Mouse (Mus musculus) kidney, postnatal 0 days (tissue): ENCODE data around the gene Slc39a11. TPM values are rescaled to one million over a fixed set of nuclear protein-coding genes. Genes with fewer than 3 reads are reported as not detected.

Source experiments
- ATAC-seq: fragments of 200-750 bp; cut with Nextera tagmentation; replicated peaks from 2 replicates; pipeline ENCODE4 v1.8.0; 2017; ENCODE audit warnings: low read depth, moderate number of reproducible peaks, moderate TSS enrichment, moderate library complexity; ENCODE audit not compliant: low FRiP score
- DNase-seq: peaks from one replicate; pipeline ENCODE4 v3.0.0-alpha.2; 2016; ENCODE audit warnings: low spot score
- H3K27ac ChIP-seq: fragments of 300-500 bp; sonication (generic); 2 replicates; pipeline ENCODE4 v1.5.1; 2014; ENCODE audit warnings: mild to moderate bottlenecking
- H3K27me3 ChIP-seq: fragments of 300-500 bp; sonication (generic); 2 replicates; pipeline ENCODE4 v1.6.1; 2014; ENCODE audit warnings: low read length, mixed read lengths; ENCODE audit not compliant: insufficient read depth
- H3K36me3 ChIP-seq: fragments of 300-500 bp; sonication (generic); 2 replicates; pipeline ENCODE4 v1.6.1; 2014; ENCODE audit warnings: low read length, mixed read lengths; ENCODE audit not compliant: insufficient read depth
- H3K4me1 ChIP-seq: fragments of 300-500 bp; sonication (generic); replicated peaks from 2 replicates; pipeline ENCODE4 v1.6.1; 2014; ENCODE audit warnings: antibody characterized with exemption, low read length, mixed read lengths; ENCODE audit not compliant: insufficient read depth
- H3K4me2 ChIP-seq: fragments of 300-500 bp; sonication (generic); 2 replicates; pipeline ENCODE4 v1.6.1; 2014; ENCODE audit warnings: mild to moderate bottlenecking, low read length, moderate library complexity, mixed read lengths
- H3K4me3 ChIP-seq: fragments of 300-500 bp; sonication (generic); replicated peaks from 2 replicates; pipeline ENCODE4 v1.5.1; 2014; ENCODE audit warnings: low read depth, low read length
- H3K9ac ChIP-seq: fragments of 300-500 bp; sonication (generic); 2 replicates; pipeline ENCODE4 v1.6.1; 2014; ENCODE audit warnings: low read depth, low read length
- H3K9me3 ChIP-seq: fragments of 300-500 bp; sonication (generic); replicated peaks from 2 replicates; pipeline ENCODE4 v1.6.1; 2016; ENCODE audit warnings: low read length, inconsistent platforms, mixed read lengths
- CTCF ChIP-seq: IDR thresholded peaks from 2 replicates; pipeline ENCODE4 v1.5.1; 2016; ENCODE audit warnings: antibody characterized with exemption, low read depth, mild to moderate bottlenecking, moderate library complexity
- WGBS: fragments of 180-500 bp; shearing (Covaris S2); extraction: QIAGEN DNeasy Blood & Tissue Kit; methylation state at CpG from one replicate; pipeline ENCODE4 v1.1.7; 2014; 5-methylcytosine and 5-hydroxymethylcytosine counted together
- polyA plus RNA-seq: library from polyadenylated mRNA; unstranded; fragments of >200 nt; fragmentation: Nextera tagmentation; extraction: Ambion mirVana; gene quantifications from 2 replicates; pipeline ENCODE4 v1.2.1, GENCODE M21; 2015

Slc39a11 gene
- polyA plus RNA-seq, 1 experiment from 2014 or later: 23.3 TPM

- H3K27ac ChIP-seq: no peak overlapping the region
- no peak overlapping the region for H3K4me3 ChIP-seq
- 88% methylated on average over 4 of the region's 4 CpGs for WGBS
- DNase-seq (no peak), ATAC-seq (no peak)
- H3K9ac ChIP-seq: no peak overlapping the region
- no peak overlapping the region for H3K4me2 ChIP-seq
- H3K36me3 ChIP-seq: no peaks in the 10 kb centered on the region
- H3K27me3 ChIP-seq: no peaks in the 10 kb centered on the region
- TF ChIP-seq CTCF: no peak
- H3K4me1 ChIP-seq: no peaks in the 10 kb centered on the region
- no peaks in the 10 kb centered on the region for H3K9me3 ChIP-seq
Observed at GRCm38 (mm10) chr11:113538406-113538917, 111.4 kb downstream of the Slc39a11 start.

- DNase-seq (no peak), ATAC-seq (no peak)
- H3K4me3 ChIP-seq: no peak overlapping the region
- H3K4me1 ChIP-seq: no peaks in the 10 kb centered on the region
- WGBS: 84% methylated on average over 7 of the region's 7 CpGs
- H3K27ac ChIP-seq: no peak overlapping the region
- H3K4me2 ChIP-seq: no peak overlapping the region
- no peak for TF ChIP-seq CTCF
- no peaks in the 10 kb centered on the region for H3K36me3 ChIP-seq
- no peak overlapping the region for H3K9ac ChIP-seq
- no peaks in the 10 kb centered on the region for H3K9me3 ChIP-seq
- no peaks in the 10 kb centered on the region for H3K27me3 ChIP-seq
Observed at GRCm38 (mm10) chr11:113537715-113538114, 112.2 kb downstream of the Slc39a11 start.

- WGBS: 71% methylated on average over 8 of the region's 8 CpGs
- Histone ChIP-seq H3K9me3 (no peaks in the 10 kb centered on the region), H3K27me3 (no peaks in the 10 kb centered on the region), H3K4me1 (no peaks in the 10 kb centered on the region), H3K4me3 (no peak overlapping the region), H3K4me2 (no peak overlapping the region), H3K27ac (no peak overlapping the region), H3K36me3 (no peaks in the 10 kb centered on the region), H3K9ac (no peak overlapping the region)
- ATAC-seq (no peak), DNase-seq (no peak)
- no peak for TF ChIP-seq CTCF
Observed at GRCm38 (mm10) chr11:113537199-113537586, 112.7 kb downstream of the Slc39a11 start.

GRCm38 (mm10) chr11:113536308-113537198 is 113.3 kb downstream of the Slc39a11 start:
- Histone ChIP-seq H3K9me3 (no peaks in the 10 kb centered on the region), H3K27me3 (no peaks in the 10 kb centered on the region), H3K4me3 (no peak overlapping the region), H3K36me3 (no peaks in the 10 kb centered on the region), H3K9ac (no peak overlapping the region), H3K27ac (no peak overlapping the region), H3K4me1 (no peaks in the 10 kb centered on the region), H3K4me2 (no peak overlapping the region)
- ATAC-seq (no peak), DNase-seq (no peak)
- TF ChIP-seq CTCF: no peak
- 75% methylated on average over 16 of the region's 16 CpGs for WGBS

GRCm38 (mm10) chr11:113534341-113534740 is 115.5 kb downstream of the Slc39a11 start:
- H3K4me1 ChIP-seq: no peaks in the 10 kb centered on the region
- ATAC-seq (no peak), DNase-seq (no peak)
- H3K9ac ChIP-seq: no peak overlapping the region
- no peak overlapping the region for H3K4me2 ChIP-seq
- H3K27ac ChIP-seq: no peak overlapping the region
- TF ChIP-seq CTCF: no peak
- 58% methylated on average over 11 of the region's 11 CpGs for WGBS
- H3K36me3 ChIP-seq: no peaks in the 10 kb centered on the region
- no peak overlapping the region for H3K4me3 ChIP-seq
- H3K9me3 ChIP-seq: no peaks in the 10 kb centered on the region
- no peaks in the 10 kb centered on the region for H3K27me3 ChIP-seq

GRCm38 (mm10) chr11:113533931-113534330 is 115.9 kb downstream of the Slc39a11 start:
- H3K9me3 ChIP-seq: no peaks in the 10 kb centered on the region
- DNase-seq (no peak), ATAC-seq (no peak)
- H3K36me3 ChIP-seq: no peaks in the 10 kb centered on the region
- no peak for TF ChIP-seq CTCF
- 48% methylated on average over 7 of the region's 7 CpGs for WGBS
- H3K4me2 ChIP-seq: no peak overlapping the region
- no peaks in the 10 kb centered on the region for H3K4me1 ChIP-seq
- no peak overlapping the region for H3K27ac ChIP-seq
- no peak overlapping the region for H3K9ac ChIP-seq
- H3K4me3 ChIP-seq: no peak overlapping the region
- H3K27me3 ChIP-seq: no peaks in the 10 kb centered on the region
